8 mouse cellular contexts compared by ENCODE assay signal in the genomic region with DNA sequence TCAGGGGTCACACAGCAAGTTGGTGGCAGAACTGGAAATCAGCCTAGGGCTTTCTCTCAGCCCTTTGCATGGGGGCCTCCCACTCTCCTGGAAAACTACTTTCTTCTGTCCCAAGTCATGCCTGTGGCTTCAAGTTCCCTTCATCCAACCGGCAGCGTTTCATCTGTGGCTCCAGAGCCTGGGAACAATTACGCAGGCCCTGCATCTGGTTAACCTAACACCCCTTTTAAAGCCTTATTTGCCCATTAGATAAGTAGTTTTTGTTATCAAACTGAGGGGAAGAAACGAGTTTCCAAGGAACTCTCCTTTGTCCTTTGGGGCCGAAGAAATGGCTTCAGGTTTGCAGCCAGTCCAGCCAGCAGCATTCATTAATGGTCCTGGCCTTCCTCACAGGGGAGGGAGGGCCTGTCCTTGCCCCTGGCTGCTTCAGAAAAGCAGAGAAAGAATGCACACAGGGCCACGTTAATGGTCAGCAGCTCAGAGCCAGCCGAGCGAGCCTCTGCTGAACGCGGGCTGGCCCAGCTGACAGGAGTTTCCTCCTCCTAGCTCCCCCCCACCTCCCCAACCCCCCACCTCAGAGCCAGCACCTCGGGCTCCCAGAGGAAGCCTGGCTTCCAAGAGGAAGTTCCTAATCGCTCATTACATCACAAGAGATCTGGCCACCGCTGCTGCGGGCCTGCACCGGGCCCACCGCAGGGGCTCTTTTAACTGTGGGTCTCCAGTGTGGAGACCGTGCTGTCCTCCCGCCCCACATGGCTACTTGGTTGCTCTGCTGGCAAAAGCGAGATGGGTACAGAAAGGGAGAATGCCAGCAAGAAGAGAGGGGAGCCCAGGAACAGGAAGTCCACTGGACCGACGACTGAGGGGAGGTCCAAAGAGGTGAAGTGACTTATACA.
DNase-seq lines count a peak whose midpoint lies in the region; ATAC-seq and TF ChIP-seq lines count a peak whose summit lies in the region.

No protein-coding gene starts in this region.

- peak overlapping the region; percentile 40 for H3K9ac ChIP-seq in heart, embryonic 15.5 days
- peak overlapping the region; percentile 21; the same call in 1 of the 2 replicates for H3K9ac ChIP-seq in midbrain, embryonic 16.5 days (ENCODE audit: low read depth, low read length)

- no peaks in the 10 kb centered on the region for H3K36me3 ChIP-seq in heart, embryonic 15.5 days
- no peaks in the 10 kb centered on the region for H3K36me3 ChIP-seq in midbrain, embryonic 16.5 days (ENCODE audit: control insufficient read depth, insufficient read depth, low read length)

- H3K4me3 ChIP-seq in lung, adult 2 months (replicated peaks; ENCODE audit: extremely low read depth, low read depth, low read length) = no peak overlapping the region
- no peak overlapping the region; the same call in 1 of the 2 replicates for H3K4me3 ChIP-seq in heart, embryonic 15.5 days
- no peak overlapping the region for H3K4me3 ChIP-seq in midbrain, embryonic 16.5 days (ENCODE audit: low read depth, low read length)

- H3K9me3 ChIP-seq in heart, embryonic 15.5 days (replicated peaks) = no peaks in the 10 kb centered on the region
- H3K9me3 ChIP-seq in midbrain, embryonic 16.5 days (replicated peaks; ENCODE audit: control insufficient read depth, low read length, poor library complexity, severe bottlenecking) = no peaks in the 10 kb centered on the region

- TF ChIP-seq CTCF in lung, adult 2 months (IDR thresholded peaks at IDR 0.05; ENCODE audit: insufficient read depth, low read length) = no peak

- no peak for DNase-seq in lung, adult 2 months
- DNase-seq in lung, adult 18-20 months = no peak
- DNase-seq in kidney, postnatal 36 days = peak; percentile 76 to 85
- DNase-seq in spleen, postnatal 4 days (ENCODE audit: low spot score in 2 of 2) = no peak
- DNase-seq in layer of hippocampus, postnatal 14 days (ENCODE audit: low spot score in 2 of 2) = no peak

- H3K4me2 ChIP-seq in heart, embryonic 15.5 days = peak overlapping the region; percentile 51
- H3K4me2 ChIP-seq in midbrain, embryonic 16.5 days (ENCODE audit: low read length) = peak overlapping the region; percentile 18; the same call in 1 of the 2 replicates

- 9% methylated on average over 21 of the region's 21 CpGs for WGBS in lung, adult 2 months
- 10% methylated on average over 21 of the region's 21 CpGs for WGBS in heart, embryonic 15.5 days
- WGBS in midbrain, embryonic 16.5 days = 6% methylated on average over 21 of the region's 21 CpGs

- peaks cover 54% of the 10 kb centered on the region for H3K4me1 ChIP-seq in lung, adult 2 months (ENCODE audit: control insufficient read depth, insufficient read depth, low read length)
- peaks cover 97% of the 10 kb centered on the region for H3K4me1 ChIP-seq in heart, embryonic 15.5 days (replicated peaks)
- peaks cover 24% of the 10 kb centered on the region for H3K4me1 ChIP-seq in midbrain, embryonic 16.5 days (ENCODE audit: control insufficient read depth, insufficient read depth, low read length)

- 0 out of 2 replicates have a peak, but pooled peaks have one; percentile 8 for TF ChIP-seq POLR2A in lung, adult 2 months (IDR thresholded peaks at IDR 0.05; ENCODE audit: borderline replicate concordance, extremely low read depth, low read depth, low read length)

- 0 out of 2 replicates have a peak, but pooled peaks have one; percentile 24 for ATAC-seq in heart, embryonic 15.5 days (replicated peaks; ENCODE audit: insufficient number of reproducible peaks, insufficient read depth, low FRiP score, low read depth)
- 0 out of 2 replicates have a peak, but pooled peaks have one; percentile 22 for ATAC-seq in midbrain, embryonic 16.5 days
- ATAC-seq in frontal cortex, adult (ENCODE audit: low TSS enrichment) = no peak

- no peaks in the 10 kb centered on the region for H3K27me3 ChIP-seq in heart, embryonic 15.5 days
- H3K27me3 ChIP-seq in midbrain, embryonic 16.5 days (ENCODE audit: control insufficient read depth, insufficient read depth, low read depth, low read length) = no peaks in the 10 kb centered on the region

- peak overlapping the region; percentile 93 for H3K27ac ChIP-seq in heart, embryonic 15.5 days
- no peak overlapping the region; the same call in 1 of the 2 replicates for H3K27ac ChIP-seq in midbrain, embryonic 16.5 days (ENCODE audit: low read length)

Comparison
In these comparisons a context has a peak if more than half of its experiments do, and no peak if none do; other contexts are left out.
1. DNase-seq: peak in kidney, postnatal 36 days (2 of 2); none in lung, adult 2 months (single experiment), lung, adult 18-20 months (0 of 2), spleen, postnatal 4 days (0 of 2) and layer of hippocampus, postnatal 14 days (0 of 2).